Mouse (Mus musculus): ENCODE results near the gene Syp. TPM values are rescaled to one million over a fixed set of nuclear protein-coding genes. Genes with fewer than 3 reads are reported as not detected.

Gene Syp
- polyA plus RNA-seq, 1 experiment from 2014 or later, result 3.4 TPM

GRCm38 (mm10) chrX:7665739-7666502 lies 27.6 kb downstream of the Syp start:
- no peak overlapping the region for H3K27ac ChIP-seq
- ATAC-seq (ENCODE audit: borderline replicate concordance, extremely low read depth, low FRiP score, low TSS enrichment), result no peak
- H3K4me1 ChIP-seq, result no peaks in the 10 kb centered on the region
- no peaks in the 10 kb centered on the region for H3K9me3 ChIP-seq
- no peak overlapping the region for H3K4me2 ChIP-seq
- peaks cover 11% of the 10 kb centered on the region; the same call in 1 of the 2 replicates for H3K36me3 ChIP-seq
- H3K4me3 ChIP-seq, result no peak overlapping the region
- WGBS, result 72% methylated on average over 21 of the region's 21 CpGs
- no peak overlapping the region for H3K9ac ChIP-seq
- no peaks in the 10 kb centered on the region for H3K27me3 ChIP-seq

GRCm38 (mm10) chrX:7670390-7670881 lies 32.2 kb downstream of the Syp start:
- peak; percentile 78 for ATAC-seq (ENCODE audit: borderline replicate concordance, extremely low read depth, low FRiP score, low TSS enrichment)
- Histone ChIP-seq H3K9me3 (no peaks in the 10 kb centered on the region), H3K4me2 (peak overlapping the region; percentile 56), H3K27ac (peak overlapping the region; percentile 92), H3K9ac (peak overlapping the region; percentile 50), H3K4me3 (peak overlapping the region; percentile 55), H3K36me3 (peaks cover 8% of the 10 kb centered on the region; the same call in 1 of the 2 replicates), H3K4me1 (peaks cover 16% of the 10 kb centered on the region), H3K27me3 (no peaks in the 10 kb centered on the region)
- WGBS, result 12% methylated on average over 12 of the region's 19 CpGs

GRCm38 (mm10) chrX:7670921-7671623 lies 32.8 kb downstream of the Syp start, which contains the start of gene Plp2:
Gene Plp2, minus strand, starts transcription at chrX:7671390.
- peaks cover 8% of the 10 kb centered on the region; the same call in 1 of the 2 replicates for H3K36me3 ChIP-seq
- H3K9ac ChIP-seq, result peak within 1 kb of the TSS; percentile 50
- peak within 1 kb of the TSS; percentile 56 for H3K4me2 ChIP-seq
- H3K27me3 ChIP-seq, result no peaks in the 10 kb centered on the region
- WGBS, result 26% methylated on average over 28 of the region's 36 CpGs
- H3K4me3 ChIP-seq, result peak within 1 kb of the TSS; percentile 55
- H3K27ac ChIP-seq, result peak within 1 kb of the TSS; percentile 92
- peak; percentile 29 for ATAC-seq (ENCODE audit: borderline replicate concordance, extremely low read depth, low FRiP score, low TSS enrichment)
- no peaks in the 10 kb centered on the region for H3K9me3 ChIP-seq
- H3K4me1 ChIP-seq, result peaks cover 16% of the 10 kb centered on the region

- no peaks in the 10 kb centered on the region; the same call in 1 of the 2 replicates for H3K36me3 ChIP-seq
- H3K9me3 ChIP-seq, result no peaks in the 10 kb centered on the region
- H3K27me3 ChIP-seq, result no peaks in the 10 kb centered on the region
- no peak overlapping the region for H3K4me2 ChIP-seq
- ATAC-seq (ENCODE audit: borderline replicate concordance, extremely low read depth, low FRiP score, low TSS enrichment), result no peak
- H3K4me1 ChIP-seq, result peaks cover 16% of the 10 kb centered on the region
- H3K4me3 ChIP-seq, result no peak overlapping the region
- H3K9ac ChIP-seq, result no peak overlapping the region
- H3K27ac ChIP-seq, result no peak overlapping the region
- WGBS, result 32% methylated on average over 6 of the region's 6 CpGs
Measured at GRCm38 (mm10) chrX:7672739-7673138, 34.5 kb downstream of the Syp start.

GRCm38 (mm10) chrX:7673578-7674281 lies 35.5 kb downstream of the Syp start:
- H3K4me1 ChIP-seq, result peaks cover 16% of the 10 kb centered on the region
- no peaks in the 10 kb centered on the region for H3K9me3 ChIP-seq
- H3K4me3 ChIP-seq, result 0 out of 2 replicates have a peak overlapping the region, but pooled peaks have one; percentile 25
- no peaks in the 10 kb centered on the region for H3K27me3 ChIP-seq
- H3K36me3 ChIP-seq, result no peaks in the 10 kb centered on the region
- peak overlapping the region; percentile 34; the same call in 1 of the 2 replicates for H3K9ac ChIP-seq
- H3K27ac ChIP-seq, result peak overlapping the region; percentile 62
- H3K4me2 ChIP-seq, result peak overlapping the region; percentile 56
- no peak; the same call in 1 of the 2 replicates for ATAC-seq (ENCODE audit: borderline replicate concordance, extremely low read depth, low FRiP score, low TSS enrichment)
- WGBS, result 24% methylated on average over 12 of the region's 12 CpGs

GRCm38 (mm10) chrX:7674284-7675000 lies 36.2 kb downstream of the Syp start:
- 0 out of 2 replicates have a peak, but pooled peaks have one; percentile 5 for ATAC-seq (ENCODE audit: borderline replicate concordance, extremely low read depth, low FRiP score, low TSS enrichment)
- H3K27me3 ChIP-seq, result no peaks in the 10 kb centered on the region
- no peaks in the 10 kb centered on the region for H3K36me3 ChIP-seq
- peak overlapping the region; percentile 56 for H3K4me2 ChIP-seq
- peak overlapping the region; percentile 62 for H3K27ac ChIP-seq
- peaks cover 16% of the 10 kb centered on the region for H3K4me1 ChIP-seq
- peak overlapping the region; percentile 25 for H3K4me3 ChIP-seq
- WGBS, result 28% methylated on average over 28 of the region's 28 CpGs
- no peaks in the 10 kb centered on the region for H3K9me3 ChIP-seq
- peak overlapping the region; percentile 34 for H3K9ac ChIP-seq

GRCm38 (mm10) chrX:7675001-7675380 lies 36.7 kb downstream of the Syp start:
- peak overlapping the region; percentile 25 for H3K4me3 ChIP-seq
- no peaks in the 10 kb centered on the region for H3K9me3 ChIP-seq
- H3K4me2 ChIP-seq, result peak overlapping the region; percentile 56
- peak overlapping the region; percentile 62 for H3K27ac ChIP-seq
- H3K4me1 ChIP-seq, result peaks cover 16% of the 10 kb centered on the region
- peak overlapping the region; percentile 34 for H3K9ac ChIP-seq
- no peaks in the 10 kb centered on the region for H3K36me3 ChIP-seq
- H3K27me3 ChIP-seq, result no peaks in the 10 kb centered on the region
- no peak for ATAC-seq (ENCODE audit: borderline replicate concordance, extremely low read depth, low FRiP score, low TSS enrichment)
- WGBS, result 31% methylated on average over 10 of the region's 10 CpGs

GRCm38 (mm10) chrX:7678986-7679385 lies 40.7 kb downstream of the Syp start:
- Histone ChIP-seq H3K4me1 (peaks cover 10% of the 10 kb centered on the region), H3K36me3 (no peaks in the 10 kb centered on the region), H3K4me2 (no peak overlapping the region; the same call in 1 of the 2 replicates), H3K9me3 (no peaks in the 10 kb centered on the region), H3K4me3 (no peak overlapping the region), H3K27ac (no peak overlapping the region), H3K27me3 (no peaks in the 10 kb centered on the region), H3K9ac (no peak overlapping the region)
- no peak for ATAC-seq (ENCODE audit: borderline replicate concordance, extremely low read depth, low FRiP score, low TSS enrichment)
- 33% methylated on average over 3 of the region's 3 CpGs for WGBS

- Histone ChIP-seq H3K27ac (0 out of 2 replicates have a peak overlapping the region, but pooled peaks have one; percentile 15), H3K9ac (no peak overlapping the region), H3K4me2 (peak overlapping the region; percentile 54), H3K4me3 (peak overlapping the region; percentile 30), H3K4me1 (peaks cover 4% of the 10 kb centered on the region; the same call in 1 of the 2 replicates), H3K36me3 (no peaks in the 10 kb centered on the region), H3K9me3 (no peaks in the 10 kb centered on the region), H3K27me3 (no peaks in the 10 kb centered on the region)
- peak; percentile 93 for ATAC-seq (ENCODE audit: borderline replicate concordance, extremely low read depth, low FRiP score, low TSS enrichment)
- 13% methylated on average over 21 of the region's 27 CpGs for WGBS
Measured at GRCm38 (mm10) chrX:7679405-7680056, 41.3 kb downstream of the Syp start.

GRCm38 (mm10) chrX:7680057-7680412 lies 41.8 kb downstream of the Syp start:
- 21% methylated on average over 12 of the region's 12 CpGs for WGBS
- no peaks in the 10 kb centered on the region for H3K36me3 ChIP-seq
- H3K9me3 ChIP-seq, result no peaks in the 10 kb centered on the region
- H3K4me1 ChIP-seq, result no peaks in the 10 kb centered on the region
- ATAC-seq (ENCODE audit: borderline replicate concordance, extremely low read depth, low FRiP score, low TSS enrichment), result peak; percentile 37; the same call in 1 of the 2 replicates
- H3K4me3 ChIP-seq, result peak overlapping the region; percentile 30
- no peak overlapping the region for H3K9ac ChIP-seq
- no peaks in the 10 kb centered on the region for H3K27me3 ChIP-seq
- no peak overlapping the region for H3K27ac ChIP-seq
- peak overlapping the region; percentile 54 for H3K4me2 ChIP-seq

Data from lung, embryonic 15.5 days (tissue).